Mouse (Mus musculus): ENCODE results near the gene Tmem45a2. TPM values are rescaled to one million over a fixed set of nuclear protein-coding genes. Genes with fewer than 3 reads are reported as not detected.
"Not testable (repeated sequence)": the region's sequence is repeated elsewhere in the genome, so short reads cannot be mapped to it uniquely, and the experiment has no call there.

Gene Tmem45a2
- total RNA-seq (2021): not detected
- long read RNA-seq, experiment 1: 0 reads
- long read RNA-seq, experiment 2: 0 reads

- no peak for DNase-seq
- intact Hi-C loops (cut with DNase I; ENCODE audit: low total_unique reads): no loop called here
These were observed at the start of gene Tmem45a2 for GRCm38 (mm10) chr16:57071132-57071639. Gene Tmem45a2, minus strand, starts transcription at chr16:57071372.

GRCm38 (mm10) chr16:57117562-57117961 is 46.4 kb upstream of the Tmem45a2 start:
- DNase-seq: no peak
- intact Hi-C loops (cut with DNase I; ENCODE audit: low total_unique reads): no loop called here

GRCm38 (mm10) chr16:57116066-57116465 is 44.9 kb upstream of the Tmem45a2 start:
- no peak for DNase-seq
- intact Hi-C loops (cut with DNase I; ENCODE audit: low total_unique reads): no loop called here

GRCm38 (mm10) chr16:57106185-57106960 is 35.2 kb upstream of the Tmem45a2 start:
- no peak for DNase-seq
- intact Hi-C loops (cut with DNase I; ENCODE audit: low total_unique reads): no loop called here

- DNase-seq: no peak
- intact Hi-C loops (cut with DNase I; ENCODE audit: low total_unique reads): no loop called here
These were observed 30.0 kb upstream of the Tmem45a2 start for GRCm38 (mm10) chr16:57101174-57101573.

- intact Hi-C loops (cut with DNase I; ENCODE audit: low total_unique reads): no loop called here
These were observed 28.5 kb upstream of the Tmem45a2 start for GRCm38 (mm10) chr16:57099572-57100237.

GRCm38 (mm10) chr16:57098468-57099144 is 27.4 kb upstream of the Tmem45a2 start:
- intact Hi-C loops (cut with DNase I; ENCODE audit: low total_unique reads): no loop called here
- no peak for DNase-seq

More at GRCm38 (mm10) chr16:57099572-57100237, 28.5 kb upstream of the Tmem45a2 start:
- no peak for DNase-seq

- DNase-seq: no peak
- intact Hi-C loops (cut with DNase I; ENCODE audit: low total_unique reads): loop anchor here (5.0 kb wide), 1 partner anchor 321 kb away; no protein-coding TSS in a partner anchor
These were observed 21.9 kb upstream of the Tmem45a2 start for GRCm38 (mm10) chr16:57092911-57093605.

GRCm38 (mm10) chr16:57092460-57092859 is 21.3 kb upstream of the Tmem45a2 start:
- DNase-seq: no peak
- intact Hi-C loops (cut with DNase I; ENCODE audit: low total_unique reads): loop anchor here (5.0 kb wide), 1 partner anchor 320 kb away; no protein-coding TSS in a partner anchor

GRCm38 (mm10) chr16:57079577-57079976 is 8.4 kb upstream of the Tmem45a2 start:
- DNase-seq: no peak
- intact Hi-C loops (cut with DNase I; ENCODE audit: low total_unique reads): no loop called here

- intact Hi-C loops (cut with DNase I; ENCODE audit: low total_unique reads): no loop called here
- DNase-seq: no peak
These were observed 4.8 kb upstream of the Tmem45a2 start for GRCm38 (mm10) chr16:57075986-57076385.

- intact Hi-C loops (cut with DNase I; ENCODE audit: low total_unique reads): no loop called here
- no peak for DNase-seq
These were observed 9.1 kb downstream of the Tmem45a2 start for GRCm38 (mm10) chr16:57062045-57062444.

- intact Hi-C loops (cut with DNase I; ENCODE audit: low total_unique reads): no loop called here
- no peak for DNase-seq
These were observed 14.2 kb downstream of the Tmem45a2 start for GRCm38 (mm10) chr16:57056995-57057394.

- no peak for DNase-seq
- intact Hi-C loops (cut with DNase I; ENCODE audit: low total_unique reads): no loop called here
These were observed 21.2 kb downstream of the Tmem45a2 start for GRCm38 (mm10) chr16:57049974-57050373.

- intact Hi-C loops (cut with DNase I; ENCODE audit: low total_unique reads): no loop called here
- DNase-seq: no peak
These were observed 32.6 kb downstream of the Tmem45a2 start for GRCm38 (mm10) chr16:57038600-57038999.

- intact Hi-C loops (cut with DNase I; ENCODE audit: low total_unique reads): no loop called here
- no peak for DNase-seq
These were observed 40.9 kb downstream of the Tmem45a2 start for GRCm38 (mm10) chr16:57030150-57030885.

- intact Hi-C loops (cut with DNase I; ENCODE audit: low total_unique reads); DNase-seq: not testable (repeated sequence)
These were observed 72.9 kb downstream of the Tmem45a2 start for GRCm38 (mm10) chr16:56998283-56998682.

All from gastrocnemius, postnatal 14 days (tissue).